Mouse (Mus musculus) stomach, embryonic 14.5 days (tissue): Measurements from ENCODE around the gene Pde7b. TPM values are rescaled to one million over a fixed set of nuclear protein-coding genes. Genes with fewer than 3 reads are reported as not detected.
A peak's percentile ranks its signal among the peaks of the same experiment; 100 is the strongest.

Experiments used
- ATAC-seq: fragments of 200-750 bp; cut with Nextera tagmentation; 2 replicates; pipeline ENCODE4 v1.8.0; 2017; ENCODE audit warnings: low read depth, moderate TSS enrichment; ENCODE audit not compliant: insufficient number of reproducible peaks, insufficient read depth, low FRiP score
- H3K27ac ChIP-seq: fragments of 300-500 bp; sonication (generic); 2 replicates; pipeline ENCODE4 v1.5.1; 2014; ENCODE audit warnings: mild to moderate bottlenecking, low read length, moderate library complexity, mixed read lengths
- H3K27me3 ChIP-seq: fragments of 300-500 bp; sonication (generic); 2 replicates; pipeline ENCODE4 v1.6.1; 2014; ENCODE audit warnings: low read length, control low read depth, mixed read lengths; ENCODE audit not compliant: control insufficient read depth, insufficient read depth
- H3K36me3 ChIP-seq: fragments of 300-500 bp; sonication (generic); 2 replicates; pipeline ENCODE4 v1.6.1; 2014; ENCODE audit warnings: mild to moderate bottlenecking, control low read depth, low read length, moderate library complexity, mixed read lengths; ENCODE audit not compliant: control insufficient read depth, insufficient read depth
- H3K4me1 ChIP-seq: fragments of 300-500 bp; sonication (generic); 2 replicates; pipeline ENCODE4 v1.6.1; 2014; ENCODE audit warnings: low read length, control low read depth, mixed read lengths; ENCODE audit not compliant: control insufficient read depth, insufficient read depth
- H3K4me2 ChIP-seq: fragments of 300-500 bp; sonication (generic); replicated peaks from 2 replicates; pipeline ENCODE4 v1.6.1; 2014; ENCODE audit warnings: low read depth, low read length, control low read depth
- H3K4me3 ChIP-seq: fragments of 300-500 bp; sonication (generic); 2 replicates; pipeline ENCODE4 v1.5.1; 2014; ENCODE audit warnings: low read depth, low read length, control low read depth
- H3K9ac ChIP-seq: fragments of 300-500 bp; sonication (generic); replicated peaks from 2 replicates; pipeline ENCODE4 v1.6.1; 2014; ENCODE audit warnings: low read depth, mild to moderate bottlenecking, control low read depth, low read length, moderate library complexity, mixed read lengths
- H3K9me3 ChIP-seq: fragments of 300-500 bp; sonication (generic); 2 replicates; pipeline ENCODE4 v1.6.1; 2016; ENCODE audit warnings: low read depth, low read length, control low read depth; ENCODE audit not compliant: control insufficient read depth
- WGBS: fragments of 180-500 bp; shearing (Covaris S2); extraction: QIAGEN DNeasy Blood & Tissue Kit; methylation state at CpG from one replicate; pipeline ENCODE4 v1.1.7; 2014; 5-methylcytosine and 5-hydroxymethylcytosine counted together
- polyA plus RNA-seq: library from polyadenylated mRNA; unstranded; fragments of >200 nt; fragmentation: Nextera tagmentation; extraction: Ambion mirVana; gene quantifications from 2 replicates; pipeline ENCODE4 v1.2.1, GENCODE M21; 2014

Gene Pde7b
- polyA plus RNA-seq, 1 experiment from 2014 or later = 6.5 TPM

- WGBS = 44% methylated on average over 19 of the region's 19 CpGs
- no peaks in the 10 kb centered on the region for H3K27me3 ChIP-seq
- no peak overlapping the region for H3K4me3 ChIP-seq
- H3K27ac ChIP-seq = peak overlapping the region; percentile 30; the same call in 1 of the 2 replicates
- H3K9ac ChIP-seq = no peak overlapping the region
- H3K9me3 ChIP-seq = no peaks in the 10 kb centered on the region
- no peaks in the 10 kb centered on the region for H3K36me3 ChIP-seq
- peak; percentile 33; the same call in 1 of the 2 replicates for ATAC-seq
- peaks cover 7% of the 10 kb centered on the region; the same call in 1 of the 2 replicates for H3K4me1 ChIP-seq
- H3K4me2 ChIP-seq = no peak overlapping the region
Measured at GRCm38 (mm10) chr10:20486461-20487253, 238.2 kb downstream of the Pde7b start.

- Histone ChIP-seq H3K27me3 (no peaks in the 10 kb centered on the region), H3K36me3 (no peaks in the 10 kb centered on the region), H3K9me3 (no peaks in the 10 kb centered on the region), H3K4me2 (no peak overlapping the region), H3K9ac (no peak overlapping the region), H3K4me3 (no peak overlapping the region), H3K4me1 (peaks cover 7% of the 10 kb centered on the region; the same call in 1 of the 2 replicates), H3K27ac (no peak overlapping the region)
- 69% methylated on average over 3 of the region's 3 CpGs for WGBS
- ATAC-seq = no peak
Measured at GRCm38 (mm10) chr10:20485816-20486215, 239.1 kb downstream of the Pde7b start.

GRCm38 (mm10) chr10:20479481-20479880, 245.4 kb downstream of the Pde7b start:
- H3K4me1 ChIP-seq = no peaks in the 10 kb centered on the region
- H3K9me3 ChIP-seq = no peaks in the 10 kb centered on the region
- H3K4me2 ChIP-seq = no peak overlapping the region
- no peak overlapping the region for H3K27ac ChIP-seq
- no peak overlapping the region for H3K9ac ChIP-seq
- no peak overlapping the region for H3K4me3 ChIP-seq
- ATAC-seq = no peak
- no peaks in the 10 kb centered on the region for H3K27me3 ChIP-seq
- no peaks in the 10 kb centered on the region for H3K36me3 ChIP-seq
- 36% methylated on average over 8 of the region's 8 CpGs for WGBS

GRCm38 (mm10) chr10:20478456-20478855, 246.4 kb downstream of the Pde7b start:
- Histone ChIP-seq H3K27me3 (no peaks in the 10 kb centered on the region), H3K9me3 (no peaks in the 10 kb centered on the region), H3K4me3 (no peak overlapping the region), H3K4me2 (no peak overlapping the region), H3K4me1 (no peaks in the 10 kb centered on the region), H3K27ac (no peak overlapping the region), H3K36me3 (no peaks in the 10 kb centered on the region), H3K9ac (no peak overlapping the region)
- 73% methylated on average over 8 of the region's 8 CpGs for WGBS
- no peak for ATAC-seq

GRCm38 (mm10) chr10:20474831-20475230, 250.0 kb downstream of the Pde7b start:
- ATAC-seq = no peak

GRCm38 (mm10) chr10:20474036-20474435, 250.8 kb downstream of the Pde7b start:
- ATAC-seq = no peak
- H3K36me3 ChIP-seq = no peaks in the 10 kb centered on the region
- no peak overlapping the region for H3K27ac ChIP-seq
- H3K4me1 ChIP-seq = 0 out of 2 replicates have a peak, but pooled peaks cover 2% of the 10 kb centered on the region
- no peaks in the 10 kb centered on the region for H3K27me3 ChIP-seq
- H3K4me3 ChIP-seq = no peak overlapping the region
- H3K9me3 ChIP-seq = no peaks in the 10 kb centered on the region
- no peak overlapping the region for H3K4me2 ChIP-seq
- H3K9ac ChIP-seq = no peak overlapping the region
- 61% methylated on average over 9 of the region's 9 CpGs for WGBS

More at GRCm38 (mm10) chr10:20474831-20475230, 250.0 kb downstream of the Pde7b start:
- Histone ChIP-seq H3K4me2 (no peak overlapping the region), H3K4me3 (no peak overlapping the region), H3K27me3 (no peaks in the 10 kb centered on the region), H3K36me3 (no peaks in the 10 kb centered on the region), H3K9me3 (no peaks in the 10 kb centered on the region), H3K9ac (no peak overlapping the region), H3K4me1 (0 out of 2 replicates have a peak, but pooled peaks cover 2% of the 10 kb centered on the region), H3K27ac (no peak overlapping the region)
- WGBS = 56% methylated on average over 7 of the region's 7 CpGs

GRCm38 (mm10) chr10:20473505-20473904, 251.4 kb downstream of the Pde7b start:
- no peaks in the 10 kb centered on the region for H3K27me3 ChIP-seq
- ATAC-seq = no peak
- H3K4me2 ChIP-seq = no peak overlapping the region
- no peak overlapping the region for H3K27ac ChIP-seq
- H3K9me3 ChIP-seq = no peaks in the 10 kb centered on the region
- H3K9ac ChIP-seq = no peak overlapping the region
- WGBS = 89% methylated on average over 5 of the region's 5 CpGs
- no peaks in the 10 kb centered on the region for H3K36me3 ChIP-seq
- 0 out of 2 replicates have a peak, but pooled peaks cover 2% of the 10 kb centered on the region for H3K4me1 ChIP-seq
- no peak overlapping the region for H3K4me3 ChIP-seq

- no peak overlapping the region for H3K27ac ChIP-seq
- H3K9ac ChIP-seq = no peak overlapping the region
- no peaks in the 10 kb centered on the region for H3K36me3 ChIP-seq
- 0 out of 2 replicates have a peak, but pooled peaks cover 2% of the 10 kb centered on the region for H3K4me1 ChIP-seq
- no peak for ATAC-seq
- no peaks in the 10 kb centered on the region for H3K9me3 ChIP-seq
- WGBS = 57% methylated on average over 8 of the region's 8 CpGs
- H3K4me2 ChIP-seq = 0 out of 2 replicates have a peak overlapping the region, but pooled peaks have one; percentile 8
- no peak overlapping the region; the same call in 1 of the 2 replicates for H3K4me3 ChIP-seq
- no peaks in the 10 kb centered on the region for H3K27me3 ChIP-seq
Measured at GRCm38 (mm10) chr10:20472007-20472406, 252.9 kb downstream of the Pde7b start.
